Mouse (Mus musculus) MEL (cell line): Measurements from ENCODE around the gene Zfp664. TPM values are rescaled to one million over a fixed set of nuclear protein-coding genes. Genes with fewer than 3 reads are reported as not detected.

Experiments used
- DNase-seq: peaks from one replicate; pipeline ENCODE4 v3.0.0; 2011; ENCODE audit warnings: low read depth, low spot score
- H3K27ac ChIP-seq: 2 replicates; pipeline ENCODE4 v1.5.1; 2012; ENCODE audit warnings: low read depth, mild to moderate bottlenecking, control low read depth, low read length, moderate library complexity; ENCODE audit not compliant: control insufficient read depth
- H3K27me3 ChIP-seq, 2 experiments: fragments of 150-350 bp in 1 of 2; sonication (generic) in 1 of 2; 2 replicates each; pipeline ENCODE4 v1.6.1; 2012; ENCODE audit warnings: low read length in 2 of 2, mild to moderate bottlenecking in 2 of 2, improper control_type of control experiment in 1 of 2, moderate library complexity in 1 of 2; ENCODE audit not compliant: insufficient read depth in 2 of 2, control insufficient read depth in 1 of 2
- H3K36me3 ChIP-seq, 2 experiments: 2 replicates each; pipeline ENCODE4 v1.6.1; 2012 to 2014; ENCODE audit warnings: low read length in 2 of 2, improper control_type of control experiment in 1 of 2, inconsistent platforms in 1 of 2, mild to moderate bottlenecking in 1 of 2; ENCODE audit not compliant: insufficient read depth in 2 of 2, control insufficient read depth in 1 of 2
- H3K4me1 ChIP-seq, 2 experiments: fragments of 150-350 bp in 1 of 2; sonication (generic) in 1 of 2; 2 replicates each; pipeline ENCODE4 v1.6.1; 2012; ENCODE audit warnings: low read length in 2 of 2, improper control_type of control experiment in 1 of 2, mild to moderate bottlenecking in 1 of 2; ENCODE audit not compliant: insufficient read depth in 2 of 2, control insufficient read depth in 1 of 2
- H3K4me3 ChIP-seq, 2 experiments: fragments of 150-350 bp in 1 of 2; sonication (generic) in 1 of 2; 2 replicates each; pipeline ENCODE4 v1.5.1; 2012; ENCODE audit warnings: low read depth in 2 of 2, low read length in 2 of 2, mild to moderate bottlenecking in 2 of 2, moderate library complexity in 2 of 2, control low read depth in 1 of 2, improper control_type of control experiment in 1 of 2; ENCODE audit not compliant: control insufficient read depth in 1 of 2, insufficient read depth in 1 of 2
- H3K79me2 ChIP-seq: 2 replicates; pipeline ENCODE4 v1.6.1; 2012; ENCODE audit warnings: mild to moderate bottlenecking, low read length, moderate library complexity; ENCODE audit not compliant: control insufficient read depth, poor library complexity, insufficient read depth
- H3K9ac ChIP-seq: 2 replicates; pipeline ENCODE4 v1.6.1; 2012; ENCODE audit warnings: low read depth, mild to moderate bottlenecking, control low read depth, low read length, moderate library complexity; ENCODE audit not compliant: control insufficient read depth, poor library complexity, severe bottlenecking
- H3K9me3 ChIP-seq: fragments of 150-350 bp; sonication (generic); replicated peaks from 2 replicates; pipeline ENCODE4 v1.6.1; 2012; ENCODE audit warnings: mild to moderate bottlenecking, low read length, improper control_type of control experiment, moderate library complexity; ENCODE audit not compliant: insufficient read depth
- BHLHE40 ChIP-seq: IDR thresholded peaks from 2 replicates; pipeline ENCODE4 v1.6.1; 2012; ENCODE audit warnings: low read depth, mild to moderate bottlenecking, inconsistent platforms, low read length, improper control_type of control experiment, borderline replicate concordance
- ELF1 ChIP-seq: IDR thresholded peaks from 2 replicates; pipeline ENCODE4 v1.6.1; 2014; ENCODE audit warnings: low read depth, mild to moderate bottlenecking, inconsistent platforms, low read length, improper control_type of control experiment, moderate library complexity
- EP300 ChIP-seq, 2 experiments: IDR thresholded peaks; 2 replicates each; pipeline ENCODE4 v1.6.1; 2011; ENCODE audit warnings: improper control_type of control experiment in 2 of 2, low read length in 2 of 2, low read depth in 1 of 2, mild to moderate bottlenecking in 1 of 2
- GABPA ChIP-seq: IDR thresholded peaks from 2 replicates; pipeline ENCODE4 v1.6.1; 2012; ENCODE audit warnings: low read depth, mild to moderate bottlenecking, inconsistent platforms, low read length, improper control_type of control experiment, moderate library complexity
- HCFC1 ChIP-seq: IDR thresholded peaks from 2 replicates; pipeline ENCODE4 v1.6.1; 2012; ENCODE audit warnings: low read depth, mild to moderate bottlenecking, inconsistent platforms, low read length, improper control_type of control experiment, moderate library complexity
- JUND ChIP-seq: IDR thresholded peaks from 2 replicates; pipeline ENCODE4 v1.6.1; 2011; ENCODE audit warnings: low read depth, mild to moderate bottlenecking, improper control_type of control experiment, low read length
- KAT2A ChIP-seq: conservative IDR thresholded peaks from 2 replicates; pipeline ENCODE4 v1.6.1; 2012; ENCODE audit warnings: low read depth, low read length, improper control_type of control experiment, inconsistent platforms
- MAFK ChIP-seq: IDR thresholded peaks from 2 replicates; pipeline ENCODE4 v1.6.1; 2011; ENCODE audit warnings: low read depth, mild to moderate bottlenecking, low read length, improper control_type of control experiment, borderline replicate concordance
- MAZ ChIP-seq: IDR thresholded peaks from 2 replicates; pipeline ENCODE4 v1.6.1; 2012; ENCODE audit warnings: low read depth, mild to moderate bottlenecking, inconsistent platforms, low read length, improper control_type of control experiment
- MEF2A ChIP-seq: IDR thresholded peaks from 2 replicates; pipeline ENCODE4 v1.6.1; 2014; ENCODE audit warnings: low read depth, mild to moderate bottlenecking, inconsistent platforms, low read length, improper control_type of control experiment; ENCODE audit not compliant: poor library complexity, insufficient replicate concordance, severe bottlenecking; ENCODE audit errors: extremely low read depth
- MXI1 ChIP-seq: IDR thresholded peaks from 2 replicates; pipeline ENCODE4 v1.6.1; 2011; ENCODE audit warnings: mild to moderate bottlenecking, low read depth, low read length, improper control_type of control experiment
- NRF1 ChIP-seq: IDR thresholded peaks from 2 replicates; pipeline ENCODE4 v1.6.1; 2014; ENCODE audit warnings: low read depth, mild to moderate bottlenecking, inconsistent platforms, low read length, improper control_type of control experiment, moderate library complexity; ENCODE audit not compliant: poor library complexity, insufficient read depth, severe bottlenecking
- POLR2A ChIP-seq, 2 experiments: IDR thresholded peaks; 2 replicates each; pipeline ENCODE4 v1.6.1; 2011 to 2012; ENCODE audit warnings: low read length in 2 of 2, mild to moderate bottlenecking in 2 of 2, control low read depth in 1 of 2, improper control_type of control experiment in 1 of 2, low read depth in 1 of 2, moderate library complexity in 1 of 2; ENCODE audit not compliant: control insufficient read depth in 1 of 2, insufficient read depth in 1 of 2, poor library complexity in 1 of 2
- POLR2AphosphoS2 ChIP-seq: IDR thresholded peaks from 2 replicates; pipeline ENCODE4 v1.6.1; 2011; ENCODE audit warnings: low read length, improper control_type of control experiment
- RAD21 ChIP-seq: IDR thresholded peaks from 2 replicates; pipeline ENCODE4 v1.6.1; 2011; ENCODE audit warnings: mild to moderate bottlenecking, low read depth, low read length, improper control_type of control experiment
- SIN3A ChIP-seq: IDR thresholded peaks from 2 replicates; pipeline ENCODE4 v1.6.1; 2012; ENCODE audit warnings: low read length, improper control_type of control experiment, inconsistent platforms
- SMC3 ChIP-seq: IDR thresholded peaks from 2 replicates; pipeline ENCODE4 v1.6.1; 2011; ENCODE audit warnings: low read depth, low read length, improper control_type of control experiment
- TAL1 ChIP-seq: IDR thresholded peaks from 2 replicates; pipeline ENCODE4 v1.6.1; 2012; ENCODE audit warnings: mild to moderate bottlenecking, inconsistent platforms, low read length, moderate library complexity, mixed read lengths
- TBP ChIP-seq: IDR thresholded peaks from 2 replicates; pipeline ENCODE4 v1.8.0; 2011; ENCODE audit warnings: low read depth, low read length, improper control_type of control experiment
- TCF12 ChIP-seq: IDR thresholded peaks from 2 replicates; pipeline ENCODE4 v1.6.1; 2014; ENCODE audit warnings: low read depth, mild to moderate bottlenecking, inconsistent platforms, low read length, improper control_type of control experiment, moderate library complexity
- UBTF ChIP-seq: IDR thresholded peaks from 2 replicates; pipeline ENCODE4 v1.6.1; 2012; ENCODE audit warnings: low read depth, mild to moderate bottlenecking, inconsistent platforms, low read length, improper control_type of control experiment, moderate library complexity, borderline replicate concordance; ENCODE audit not compliant: insufficient read depth
- USF1 ChIP-seq: IDR thresholded peaks from 2 replicates; pipeline ENCODE4 v1.6.1; 2014; ENCODE audit warnings: low read depth, mild to moderate bottlenecking, inconsistent platforms, low read length, improper control_type of control experiment, moderate library complexity
- USF2 ChIP-seq, 2 experiments: IDR thresholded peaks; 2 replicates each; pipeline ENCODE4 v1.6.1; 2011 to 2012; ENCODE audit warnings: improper control_type of control experiment in 2 of 2, low read length in 2 of 2, borderline replicate concordance in 1 of 2, inconsistent platforms in 1 of 2, low read depth in 1 of 2, mild to moderate bottlenecking in 1 of 2; ENCODE audit not compliant: insufficient read depth in 1 of 2
- ZKSCAN1 ChIP-seq: IDR thresholded peaks from 2 replicates; pipeline ENCODE4 v1.6.1; 2012; ENCODE audit warnings: low read depth, mild to moderate bottlenecking, inconsistent platforms, low read length, improper control_type of control experiment, moderate library complexity
- ZMIZ1 ChIP-seq: IDR thresholded peaks from 2 replicates; pipeline ENCODE4 v1.6.1; 2012; ENCODE audit warnings: low read depth, mild to moderate bottlenecking, inconsistent platforms, low read length, improper control_type of control experiment, moderate library complexity
- ZNF384 ChIP-seq: IDR thresholded peaks from 2 replicates; pipeline ENCODE4 v1.6.1; 2012; ENCODE audit warnings: low read depth, mild to moderate bottlenecking, inconsistent platforms, low read length, improper control_type of control experiment
- polyA plus RNA-seq, 2 experiments: library from polyadenylated mRNA; stranded (reverse) in 1 of 2; unstranded in 1 of 2; fragments of >175 nt in 1 of 2; fragments of >200 nt in 1 of 2; gene quantifications; 2 replicates each; pipeline versions ENCODE4 v1.2.1 to v1.2.4; 2012; ENCODE audit warnings: low replicate concordance in 2 of 2, low read depth in 1 of 2; ENCODE audit not compliant: insufficient read length in 2 of 2, insufficient read depth in 1 of 2, missing spikeins in 1 of 2
- total RNA-seq: library from RNA; depleted of rRNA; stranded (reverse); fragments of 300-350 nt; gene quantifications from 2 replicates; pipeline ENCODE4 v1.2.3, GENCODE M21; 2012

The Zfp664 gene
- total and polyA plus RNA-seq, 3 experiments, result 18.6 to 205 (median 37.7) TPM

GRCm38 (mm10) chr5:124830331-124830730 lies 32.2 kb upstream of the Zfp664 start:
- no peak overlapping the region for H3K4me3 ChIP-seq
- no peaks in the 10 kb centered on the region for H3K27me3 ChIP-seq

GRCm38 (mm10) chr5:124835218-124835617 lies 27.3 kb upstream of the Zfp664 start:
- Histone ChIP-seq H3K27ac (no peak overlapping the region), H3K4me1 (no peaks in the 10 kb centered on the region), H3K9ac (no peak overlapping the region), H3K4me3 (no peak overlapping the region), H3K9me3 (no peaks in the 10 kb centered on the region), H3K79me2 (no peaks in the 10 kb centered on the region), H3K27me3 (no peaks in the 10 kb centered on the region), H3K36me3 (no peaks in the 10 kb centered on the region)
- TF ChIP-seq ZMIZ1 (no peak), MXI1 (no peak), MAZ (no peak), POLR2AphosphoS2 (no peak), NRF1 (no peak), UBTF (no peak), JUND (no peak), TBP (no peak), BHLHE40 (no peak), HCFC1 (no peak), POLR2A (IDR thresholded peaks at IDR 0.05; ENCODE audit: control insufficient read depth in 1 of 2, insufficient read depth in 1 of 2, low read depth in 1 of 2, low read length in 2 of 2, poor library complexity in 1 of 2) (no peak), SMC3 (no peak), TCF12 (no peak), RAD21 (no peak), GABPA (no peak), ZNF384 (no peak), ZKSCAN1 (no peak), EP300 (IDR thresholded peaks at IDR 0.05; ENCODE audit: low read depth in 1 of 2, low read length in 2 of 2) (no peak), SIN3A (no peak), TAL1 (no peak)
- DNase-seq, result no peak

More at GRCm38 (mm10) chr5:124830331-124830730, 32.2 kb upstream of the Zfp664 start:
- TF ChIP-seq MEF2A, result no peak
- no peak for TF ChIP-seq ZNF384
- TF ChIP-seq MXI1, result no peak
- no peak for TF ChIP-seq MAZ
- no peak for TF ChIP-seq ELF1
- TF ChIP-seq USF1, result no peak
- TF ChIP-seq MAFK, result no peak
- TF ChIP-seq NRF1, result no peak
- TF ChIP-seq USF2 (IDR thresholded peaks at IDR 0.05; ENCODE audit: borderline replicate concordance in 1 of 2, insufficient read depth in 1 of 2, low read depth in 1 of 2, low read length in 2 of 2), result no peak
- no peak for TF ChIP-seq UBTF
- no peak for TF ChIP-seq KAT2A
- TF ChIP-seq, all 39 proteins: peak for 0
- Histone ChIP-seq H3K79me2 (no peaks in the 10 kb centered on the region), H3K27ac (no peak overlapping the region), H3K9ac (no peak overlapping the region), H3K9me3 (no peaks in the 10 kb centered on the region), H3K36me3 (no peaks in the 10 kb centered on the region), H3K4me1 (no peaks in the 10 kb centered on the region)
- DNase-seq, result no peak
